Mouse (Mus musculus) neural tube, embryonic 14.5 days (tissue): ENCODE measurements around the gene Vti1a. TPM values are rescaled to one million over a fixed set of nuclear protein-coding genes. Genes with fewer than 3 reads are reported as not detected.
A peak's percentile ranks its signal among the peaks of the same experiment; 100 is the strongest.

Source experiments
- ATAC-seq: fragments of 200-750 bp; cut with Nextera tagmentation; 2 replicates; pipeline ENCODE4 v1.8.0; 2017; ENCODE audit warnings: low read depth, mild to moderate bottlenecking, moderate TSS enrichment, moderate library complexity
- H3K27ac ChIP-seq: fragments of 300-500 bp; sonication (generic); 2 replicates; pipeline ENCODE4 v1.5.1; 2014; ENCODE audit warnings: low read depth, mild to moderate bottlenecking, control low read depth, low read length, moderate library complexity, mixed read lengths
- H3K27me3 ChIP-seq: fragments of 300-500 bp; sonication (generic); 2 replicates; pipeline ENCODE4 v1.6.1; 2014; ENCODE audit warnings: low read length; ENCODE audit not compliant: control insufficient read depth, insufficient read depth
- H3K36me3 ChIP-seq: fragments of 300-500 bp; sonication (generic); 2 replicates; pipeline ENCODE4 v1.6.1; 2014; ENCODE audit warnings: low read length, mixed read lengths; ENCODE audit not compliant: control insufficient read depth, insufficient read depth
- H3K4me1 ChIP-seq: fragments of 300-500 bp; sonication (generic); 2 replicates; pipeline ENCODE4 v1.6.1; 2014; ENCODE audit warnings: low read length; ENCODE audit not compliant: control insufficient read depth, insufficient read depth
- H3K4me2 ChIP-seq: fragments of 300-500 bp; sonication (generic); 2 replicates; pipeline ENCODE4 v1.6.1; 2014; ENCODE audit warnings: mild to moderate bottlenecking, low read depth, low read length, control low read depth
- H3K4me3 ChIP-seq: fragments of 300-500 bp; sonication (generic); 2 replicates; pipeline ENCODE4 v1.5.1; 2014; ENCODE audit warnings: low read depth, low read length, control low read depth, mixed read lengths
- H3K9ac ChIP-seq: fragments of 300-500 bp; sonication (generic); replicated peaks from 2 replicates; pipeline ENCODE4 v1.6.1; 2014; ENCODE audit warnings: low read depth, mild to moderate bottlenecking, control low read depth, low read length, mixed read lengths
- H3K9me3 ChIP-seq: fragments of 300-500 bp; sonication (generic); 2 replicates; pipeline ENCODE4 v1.6.1; 2016; ENCODE audit warnings: low read length; ENCODE audit not compliant: control insufficient read depth
- WGBS: fragments of 180-500 bp; shearing (Covaris S2); extraction: QIAGEN DNeasy Blood & Tissue Kit; methylation state at CpG from one replicate; pipeline ENCODE4 v1.1.7; 2014; 5-methylcytosine and 5-hydroxymethylcytosine counted together
- polyA plus RNA-seq: library from polyadenylated mRNA; unstranded; fragments of >200 nt; fragmentation: Nextera tagmentation; extraction: Ambion mirVana; gene quantifications from 2 replicates; pipeline ENCODE4 v1.2.1, GENCODE M21; 2014

Vti1a gene
- 33.4 and 35.7 TPM in 2 replicates for polyA plus RNA-seq

DNA sequence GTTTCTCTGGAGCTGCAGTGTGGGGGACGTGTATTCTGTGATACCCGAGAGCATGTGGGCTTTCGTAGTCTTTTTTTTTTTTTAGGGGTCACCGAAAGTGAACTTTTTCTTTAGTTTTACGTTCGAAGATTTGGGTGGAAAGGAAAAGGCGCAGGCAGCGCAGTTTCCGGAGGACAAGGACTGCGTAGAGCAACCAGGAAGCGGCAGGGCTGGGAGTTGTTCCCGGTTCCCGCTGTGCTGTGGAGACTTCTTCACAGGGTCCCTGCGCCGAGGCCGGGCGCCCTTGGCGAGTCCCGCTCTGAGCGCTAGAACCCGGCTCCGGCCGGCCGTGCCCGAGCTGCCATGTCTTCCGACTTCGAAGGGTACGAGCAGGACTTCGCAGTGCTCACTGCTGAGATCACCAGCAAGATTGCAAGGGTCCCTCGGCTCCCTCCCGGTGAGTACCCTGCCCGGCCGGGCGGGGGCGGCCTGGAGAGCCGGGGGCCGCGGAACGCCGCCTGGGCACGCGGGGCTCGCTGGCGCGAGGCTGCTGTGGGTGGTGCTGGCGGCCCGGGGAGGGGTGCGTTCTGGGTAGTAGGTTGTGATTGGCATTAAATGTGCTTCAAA lies at the start of gene Vti1a:
Gene Vti1a (plus strand): TSS at position 187 of the 606 bp plus-strand sequence.
- under 1% methylated on average over 47 of the region's 48 CpGs for WGBS
- H3K36me3 ChIP-seq, result peaks cover 7% of the 10 kb centered on the region; the same call in 1 of the 2 replicates

DNA sequence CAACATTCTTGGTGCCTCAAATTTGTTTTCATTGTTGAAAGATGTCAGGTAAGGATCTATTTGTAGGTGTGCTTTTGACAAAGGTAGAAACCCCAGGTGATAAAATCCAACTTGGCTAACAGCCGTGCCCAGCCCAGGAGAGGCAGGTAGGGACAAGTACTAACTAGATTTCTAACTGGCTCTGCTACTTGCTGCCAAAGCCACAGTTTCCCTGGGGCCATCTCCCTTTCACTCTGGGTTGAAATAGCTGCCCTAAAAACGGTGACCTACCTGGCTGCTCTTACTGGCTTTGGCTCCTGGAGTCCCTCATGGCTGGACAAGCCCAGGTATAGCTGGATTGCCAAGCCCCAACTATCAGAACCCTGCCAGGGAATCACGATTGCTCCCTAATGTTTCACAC lies 49.3 kb upstream of the Vti1a start:
- Histone ChIP-seq H3K4me2 (no peak overlapping the region), H3K9me3 (no peaks in the 10 kb centered on the region), H3K4me1 (no peaks in the 10 kb centered on the region), H3K4me3 (no peak overlapping the region), H3K9ac (no peak overlapping the region), H3K36me3 (no peaks in the 10 kb centered on the region), H3K27me3 (no peaks in the 10 kb centered on the region), H3K27ac (no peak overlapping the region)
- WGBS, result 81% methylated on average over 3 of the region's 3 CpGs
- no peak for ATAC-seq

More for the DNA sequence above, at the start of gene Vti1a:
- Histone ChIP-seq H3K27ac (peak within 1 kb of the TSS; percentile 73), H3K4me2 (peak within 1 kb of the TSS; percentile 90), H3K4me1 (peaks cover 10% of the 10 kb centered on the region), H3K4me3 (peak within 1 kb of the TSS; percentile 92), H3K9ac (peak within 1 kb of the TSS; percentile 80), H3K9me3 (no peaks in the 10 kb centered on the region), H3K27me3 (peaks cover 3% of the 10 kb centered on the region; the same call in 1 of the 2 replicates)
- peak; percentile 94 for ATAC-seq

DNA sequence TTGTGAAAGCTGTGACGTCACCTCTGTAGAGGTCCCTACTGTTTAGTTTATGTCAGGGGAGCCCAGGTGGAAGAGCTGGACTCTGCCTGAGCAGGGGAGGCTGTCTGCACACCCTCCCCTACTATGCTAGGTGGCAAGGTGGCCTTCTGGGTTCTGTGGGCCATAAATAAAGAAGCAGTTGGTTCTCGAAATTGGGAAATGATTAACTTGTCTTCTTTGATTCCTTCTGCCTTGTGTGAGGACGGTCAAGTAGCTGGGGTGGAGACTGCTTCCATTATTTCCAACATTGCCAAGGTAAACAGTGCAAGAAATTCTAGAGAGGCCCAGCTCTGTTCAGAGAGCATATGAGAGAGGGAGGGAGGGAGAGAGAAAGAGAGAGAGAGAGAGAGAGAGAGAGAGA lies 47.9 kb upstream of the Vti1a start:
- Histone ChIP-seq H3K9ac (no peak overlapping the region), H3K4me3 (no peak overlapping the region), H3K27me3 (no peaks in the 10 kb centered on the region), H3K9me3 (no peaks in the 10 kb centered on the region), H3K4me1 (no peaks in the 10 kb centered on the region), H3K27ac (no peak overlapping the region), H3K4me2 (no peak overlapping the region), H3K36me3 (no peaks in the 10 kb centered on the region)
- no peak for ATAC-seq
- 62% methylated on average over 3 of the region's 3 CpGs for WGBS

DNA sequence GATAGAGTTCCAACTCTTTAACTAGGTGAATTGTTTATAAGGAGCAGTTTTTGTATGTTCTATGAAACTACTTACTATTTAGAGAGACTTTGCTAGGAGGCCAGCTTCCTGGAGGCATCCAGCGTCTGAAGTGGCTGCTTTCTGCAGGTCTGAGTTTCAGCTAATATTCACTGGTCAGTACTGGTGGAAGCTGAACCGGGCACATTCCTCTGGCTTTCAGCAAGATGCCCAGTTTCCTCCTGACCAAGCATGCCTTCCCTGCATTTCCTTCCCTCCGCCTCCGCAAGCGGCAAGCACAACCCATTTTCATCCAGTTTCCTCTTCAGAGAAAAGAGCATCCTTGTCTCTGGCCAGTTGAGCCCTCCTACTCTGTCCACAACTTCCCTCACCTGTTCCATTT lies 47.0 kb upstream of the Vti1a start:
- Histone ChIP-seq H3K27me3 (no peaks in the 10 kb centered on the region), H3K9ac (no peak overlapping the region), H3K36me3 (no peaks in the 10 kb centered on the region), H3K9me3 (no peaks in the 10 kb centered on the region), H3K4me2 (no peak overlapping the region), H3K27ac (no peak overlapping the region), H3K4me1 (no peaks in the 10 kb centered on the region), H3K4me3 (no peak overlapping the region)
- ATAC-seq, result no peak
- WGBS, result 90% methylated on average over 5 of the region's 5 CpGs

DNA sequence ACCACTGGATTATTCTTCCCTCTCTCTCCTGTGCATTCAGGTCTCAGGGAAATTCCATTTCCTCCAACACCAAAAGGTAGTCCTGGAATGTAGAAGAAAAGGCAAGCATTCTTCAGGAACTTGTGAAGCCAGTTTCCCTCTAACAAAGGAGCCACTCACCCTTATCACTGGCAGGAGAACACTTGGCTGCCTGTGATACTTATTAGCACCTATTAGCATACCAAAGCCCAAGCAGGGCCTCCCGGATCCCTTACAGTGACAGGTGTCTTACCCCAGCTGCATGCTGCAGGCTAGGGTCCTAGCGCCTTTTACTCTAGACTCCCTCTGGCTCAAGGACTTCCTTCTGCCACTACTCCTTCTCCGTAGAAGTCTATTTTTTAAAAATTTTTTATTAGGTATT lies 44.6 kb upstream of the Vti1a start:
- Histone ChIP-seq H3K27ac (no peak overlapping the region), H3K9ac (no peak overlapping the region), H3K27me3 (no peaks in the 10 kb centered on the region), H3K4me2 (no peak overlapping the region), H3K4me1 (no peaks in the 10 kb centered on the region), H3K9me3 (no peaks in the 10 kb centered on the region), H3K4me3 (no peak overlapping the region), H3K36me3 (no peaks in the 10 kb centered on the region)
- no peak for ATAC-seq
- WGBS, result 32% methylated on average over 3 of the region's 3 CpGs

DNA sequence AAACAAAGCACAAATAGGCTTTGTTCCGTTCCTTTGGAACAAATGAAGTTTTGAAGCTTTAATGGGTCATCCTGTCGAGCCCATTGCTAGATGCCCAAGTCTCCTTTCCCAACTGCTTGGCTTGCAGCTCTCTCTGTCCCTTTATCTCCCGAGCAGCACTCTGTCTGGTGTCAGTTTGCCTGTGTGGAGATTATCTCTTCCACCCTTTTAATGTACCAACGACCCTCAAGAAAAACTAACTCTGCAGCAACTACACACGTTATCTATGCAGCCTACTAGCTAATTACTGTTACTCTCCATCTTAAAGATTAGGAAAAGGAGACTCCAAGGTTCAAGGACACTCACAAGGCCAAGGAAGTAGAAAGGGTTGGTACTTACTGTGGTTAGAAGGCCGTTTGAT lies 42.8 kb upstream of the Vti1a start:
- no peak overlapping the region for H3K27ac ChIP-seq
- no peaks in the 10 kb centered on the region for H3K9me3 ChIP-seq
- H3K9ac ChIP-seq, result no peak overlapping the region
- no peak for ATAC-seq
- no peaks in the 10 kb centered on the region for H3K4me1 ChIP-seq
- no peak overlapping the region for H3K4me2 ChIP-seq
- WGBS, result 85% methylated on average over 6 of the region's 6 CpGs
- no peak overlapping the region for H3K4me3 ChIP-seq
- H3K36me3 ChIP-seq, result no peaks in the 10 kb centered on the region
- no peaks in the 10 kb centered on the region for H3K27me3 ChIP-seq

DNA sequence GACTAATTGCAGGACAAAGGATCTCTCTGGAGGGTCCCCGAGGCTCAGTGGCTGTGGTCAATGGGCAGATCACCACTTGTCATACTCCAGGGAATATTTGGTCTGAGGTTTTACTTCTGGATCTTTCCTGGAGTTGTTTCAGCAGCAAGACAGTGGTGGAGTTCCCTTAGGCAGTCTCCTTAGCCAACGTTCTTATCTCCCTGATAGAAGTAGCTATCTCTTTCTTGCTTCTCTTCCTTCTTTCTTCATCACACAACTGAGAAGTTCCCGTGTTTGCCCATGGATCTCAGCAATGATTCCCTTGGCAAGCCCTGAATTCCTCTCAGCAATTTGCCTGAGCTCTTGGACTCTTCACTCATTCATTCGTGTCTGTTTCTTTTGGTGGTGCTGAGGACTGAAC lies 40.0 kb upstream of the Vti1a start:
- Histone ChIP-seq H3K27ac (no peak overlapping the region), H3K4me3 (no peak overlapping the region), H3K9ac (no peak overlapping the region), H3K4me1 (no peaks in the 10 kb centered on the region), H3K4me2 (no peak overlapping the region), H3K27me3 (no peaks in the 10 kb centered on the region), H3K36me3 (no peaks in the 10 kb centered on the region), H3K9me3 (no peaks in the 10 kb centered on the region)
- ATAC-seq, result no peak
- WGBS, result 94% methylated on average over 4 of the region's 4 CpGs

DNA sequence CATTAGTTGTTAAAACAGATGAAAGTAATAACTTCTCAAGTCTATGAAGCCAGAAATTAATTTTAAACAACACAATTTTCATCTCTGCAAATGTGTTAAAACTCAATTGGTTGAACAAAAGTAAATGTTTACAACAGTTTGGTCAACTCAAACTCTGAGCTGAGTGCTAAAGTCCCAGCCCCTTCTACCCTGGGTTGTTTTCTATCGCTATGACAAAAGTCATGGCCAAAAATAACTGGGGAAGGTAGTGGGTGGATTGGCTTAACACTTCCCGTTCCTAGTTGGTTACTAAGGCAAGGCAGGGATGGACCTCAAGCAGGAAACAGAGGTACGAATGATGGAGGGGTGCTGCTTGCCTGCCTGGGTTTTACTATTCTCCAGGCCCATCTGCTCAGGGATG lies 39.3 kb upstream of the Vti1a start:
- no peaks in the 10 kb centered on the region for H3K9me3 ChIP-seq
- no peak overlapping the region for H3K4me3 ChIP-seq
- no peaks in the 10 kb centered on the region for H3K36me3 ChIP-seq
- H3K27me3 ChIP-seq, result no peaks in the 10 kb centered on the region
- H3K9ac ChIP-seq, result no peak overlapping the region
- 85% methylated on average over 3 of the region's 3 CpGs for WGBS
- H3K4me2 ChIP-seq, result no peak overlapping the region
- no peaks in the 10 kb centered on the region for H3K4me1 ChIP-seq
- ATAC-seq, result no peak
- no peak overlapping the region for H3K27ac ChIP-seq

DNA sequence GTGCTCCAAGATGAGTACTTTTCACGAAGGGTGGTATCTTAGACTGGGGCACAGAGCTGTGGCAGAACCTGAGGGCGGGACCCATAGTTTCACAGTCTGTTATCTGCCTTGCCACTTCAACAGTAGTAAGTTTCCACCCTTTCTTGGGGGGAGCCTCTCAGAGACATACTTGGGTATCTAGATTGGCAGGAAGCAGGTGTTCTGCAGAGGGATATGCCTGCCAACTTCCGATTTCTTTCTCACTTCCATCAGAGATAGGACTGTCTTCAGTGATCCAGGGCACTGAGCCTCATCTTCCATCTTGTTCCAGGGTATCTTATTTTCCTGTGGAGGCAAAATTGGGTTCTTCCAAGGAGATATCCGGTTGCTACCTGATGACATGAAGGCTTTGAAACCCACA lies 32.0 kb upstream of the Vti1a start:
- 92% methylated on average over 4 of the region's 4 CpGs for WGBS

More for the DNA sequence above, 32.0 kb upstream of the Vti1a start:
- Histone ChIP-seq H3K36me3 (no peaks in the 10 kb centered on the region), H3K27ac (no peak overlapping the region), H3K4me1 (no peaks in the 10 kb centered on the region), H3K9me3 (no peaks in the 10 kb centered on the region), H3K27me3 (no peaks in the 10 kb centered on the region), H3K9ac (no peak overlapping the region), H3K4me2 (no peak overlapping the region), H3K4me3 (no peak overlapping the region)
- ATAC-seq, result no peak
